Mouse (Mus musculus): Measurements from ENCODE around the gene Gadl1. TPM values are rescaled to one million over a fixed set of nuclear protein-coding genes. Genes with fewer than 3 reads are reported as not detected.

Gene Gadl1
- 0.08 TPM in 1 of 2 replicates, not detected in the other for total RNA-seq (2012; rRNA removed)
- under 1 TPM in 1 of 2 experiments, not detected in 1; 0.06 TPM for polyA plus RNA-seq (2012; ENCODE audit: insufficient read depth in 1 of 2, insufficient read length in 2 of 2, low read depth in 1 of 2, low replicate concordance in 2 of 2, missing spikeins in 1 of 2)

DNA sequence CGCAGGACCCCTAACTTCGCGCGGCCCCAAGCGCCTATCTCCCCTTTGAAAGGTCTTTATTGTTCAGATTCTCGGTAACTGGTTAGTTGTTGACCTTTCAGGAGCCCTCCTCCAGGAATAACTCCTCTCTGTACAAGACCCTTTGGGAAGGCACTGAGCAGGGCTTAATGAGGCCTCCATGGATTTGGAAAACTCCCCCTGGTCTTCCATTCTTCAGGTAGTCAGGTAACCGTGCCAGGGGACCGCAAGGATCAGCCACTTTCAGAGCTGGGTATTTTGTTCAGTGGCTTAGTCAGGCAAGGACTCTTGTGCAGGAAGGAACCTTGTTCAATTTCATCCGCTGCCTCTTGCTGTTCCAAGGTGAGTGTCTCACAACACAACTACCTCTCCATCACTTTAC is at the start of gene Gadl1:
TSS of gene Gadl1 (plus strand) at position 301 of the 400 bp plus-strand sequence.
- no peaks in the 10 kb centered on the region for H3K4me1 ChIP-seq (ENCODE audit: control insufficient read depth in 1 of 2, insufficient read depth in 2 of 2, low read length in 2 of 2)
- H3K4me3 ChIP-seq (ENCODE audit: control insufficient read depth in 1 of 2, insufficient read depth in 1 of 2, low read depth in 2 of 2, low read length in 2 of 2) = no peak within 1 kb of the TSS
- TF ChIP-seq ETS1 (IDR thresholded peaks at IDR 0.05; ENCODE audit: low read depth, low read length) (no peak), MEF2A (IDR thresholded peaks at IDR 0.05; ENCODE audit: extremely low read depth, insufficient replicate concordance, low read depth, low read length, poor library complexity, severe bottlenecking) (no peak), TBP (IDR thresholded peaks at IDR 0.05; ENCODE audit: low read depth, low read length) (no peak), RCOR1 (IDR thresholded peaks at IDR 0.05; ENCODE audit: low read depth, low read length) (no peak), SMC3 (IDR thresholded peaks at IDR 0.05; ENCODE audit: low read depth, low read length) (no peak), MYB (IDR thresholded peaks at IDR 0.05; ENCODE audit: low read depth, low read length) (no peak), SIN3A (IDR thresholded peaks at IDR 0.05; ENCODE audit: low read length) (no peak), TAL1 (IDR thresholded peaks at IDR 0.05; ENCODE audit: low read length) (no peak), RAD21 (IDR thresholded peaks at IDR 0.05; ENCODE audit: low read depth, low read length) (no peak), KAT2A (conservative IDR thresholded peaks at IDR 0.05; ENCODE audit: low read depth, low read length) (no peak), GABPA (IDR thresholded peaks at IDR 0.05; ENCODE audit: low read depth, low read length) (no peak), ZMIZ1 (IDR thresholded peaks at IDR 0.05; ENCODE audit: low read depth, low read length) (no peak), ZKSCAN1 (IDR thresholded peaks at IDR 0.05; ENCODE audit: low read depth, low read length) (no peak)
- H3K79me2 ChIP-seq (ENCODE audit: control insufficient read depth, insufficient read depth, low read length, poor library complexity) = no peaks in the 10 kb centered on the region
- H3K36me3 ChIP-seq (ENCODE audit: control insufficient read depth in 1 of 2, insufficient read depth in 2 of 2, low read length in 2 of 2) = no peaks in the 10 kb centered on the region
- H3K9ac ChIP-seq (ENCODE audit: control insufficient read depth, low read depth, low read length, poor library complexity, severe bottlenecking) = no peak within 1 kb of the TSS
- H3K9me3 ChIP-seq (replicated peaks; ENCODE audit: insufficient read depth, low read length) = no peaks in the 10 kb centered on the region
- no peak for DNase-seq (ENCODE audit: low read depth, low spot score)
- no peak within 1 kb of the TSS for H3K27ac ChIP-seq (ENCODE audit: control insufficient read depth, low read depth, low read length)
- H3K27me3 ChIP-seq (ENCODE audit: control insufficient read depth in 1 of 2, insufficient read depth in 2 of 2, low read length in 2 of 2) = no peaks in the 10 kb centered on the region

- Histone ChIP-seq H3K4me1 (ENCODE audit: control insufficient read depth in 1 of 2, insufficient read depth in 2 of 2, low read length in 2 of 2) (no peaks in the 10 kb centered on the region), H3K36me3 (ENCODE audit: control insufficient read depth in 1 of 2, insufficient read depth in 2 of 2, low read length in 2 of 2) (no peaks in the 10 kb centered on the region), H3K9me3 (replicated peaks; ENCODE audit: insufficient read depth, low read length) (no peaks in the 10 kb centered on the region), H3K9ac (ENCODE audit: control insufficient read depth, low read depth, low read length, poor library complexity, severe bottlenecking) (no peak overlapping the region), H3K27me3 (ENCODE audit: control insufficient read depth in 1 of 2, insufficient read depth in 2 of 2, low read length in 2 of 2) (no peaks in the 10 kb centered on the region), H3K4me3 (ENCODE audit: control insufficient read depth in 1 of 2, insufficient read depth in 1 of 2, low read depth in 2 of 2, low read length in 2 of 2) (no peak overlapping the region), H3K79me2 (ENCODE audit: control insufficient read depth, insufficient read depth, low read length, poor library complexity) (no peaks in the 10 kb centered on the region), H3K27ac (ENCODE audit: control insufficient read depth, low read depth, low read length) (no peak overlapping the region)
- DNase-seq (ENCODE audit: low read depth, low spot score) = peak; percentile 9
- TF ChIP-seq HCFC1 (IDR thresholded peaks at IDR 0.05; ENCODE audit: low read depth, low read length) = no peak
- no peak for TF ChIP-seq KAT2A (conservative IDR thresholded peaks at IDR 0.05; ENCODE audit: low read depth, low read length)
- no peak for TF ChIP-seq USF2 (IDR thresholded peaks at IDR 0.05; ENCODE audit: borderline replicate concordance in 1 of 2, insufficient read depth in 1 of 2, low read depth in 1 of 2, low read length in 2 of 2)
- no peak for TF ChIP-seq MAZ (IDR thresholded peaks at IDR 0.05; ENCODE audit: low read depth, low read length)
- TF ChIP-seq POLR2AphosphoS5 (IDR thresholded peaks at IDR 0.05; ENCODE audit: borderline replicate concordance, low read depth, low read length) = no peak
- no peak for TF ChIP-seq TBP (IDR thresholded peaks at IDR 0.05; ENCODE audit: low read depth, low read length)
- TF ChIP-seq JUND (IDR thresholded peaks at IDR 0.05; ENCODE audit: low read depth, low read length) = no peak
- no peak for TF ChIP-seq MAFK (IDR thresholded peaks at IDR 0.05; ENCODE audit: borderline replicate concordance, low read depth, low read length)
These were observed 46.5 kb upstream of the Gadl1 start for GRCm38 (mm10) chr9:115862802-115863201.
